Mouse (Mus musculus) right cerebral cortex, postnatal 25 days (tissue): ENCODE data around the gene Rasgrp4.
"Not testable (repeated sequence)": the region's sequence is repeated elsewhere in the genome, so short reads cannot be mapped to it uniquely, and the experiment has no call there.

Experiments used
- DNase-seq: peaks from one replicate; pipeline ENCODE4 v3.0.0; 2022

Rasgrp4 gene

GRCm38 (mm10) chr7:29134693-29135386 is at the start of gene Rasgrp4:
Gene Rasgrp4, plus strand, starts transcription at chr7:29134851.
- no peak for DNase-seq

GRCm38 (mm10) chr7:29085981-29086380 is 48.7 kb upstream of the Rasgrp4 start:
- no peak for DNase-seq

GRCm38 (mm10) chr7:29086902-29087301 is 47.7 kb upstream of the Rasgrp4 start:
- no peak for DNase-seq

- peak; percentile 58 for DNase-seq
Observed at GRCm38 (mm10) chr7:29088817-29089216, 45.8 kb upstream of the Rasgrp4 start.

- no peak for DNase-seq
Observed at GRCm38 (mm10) chr7:29097131-29097530, 37.5 kb upstream of the Rasgrp4 start.

GRCm38 (mm10) chr7:29101286-29102017 is 33.2 kb upstream of the Rasgrp4 start:
- no peak for DNase-seq

- peak; percentile 40 for DNase-seq
Observed at GRCm38 (mm10) chr7:29108992-29109955, 25.4 kb upstream of the Rasgrp4 start.

- no peak for DNase-seq
Observed at GRCm38 (mm10) chr7:29118142-29118851, 16.4 kb upstream of the Rasgrp4 start.

- no peak for DNase-seq
Observed at GRCm38 (mm10) chr7:29119526-29119925, 15.1 kb upstream of the Rasgrp4 start.

- DNase-seq, result no peak
Observed at GRCm38 (mm10) chr7:29122821-29123220, 11.8 kb upstream of the Rasgrp4 start.

GRCm38 (mm10) chr7:29123531-29124358 is 10.9 kb upstream of the Rasgrp4 start:
- DNase-seq, result no peak

GRCm38 (mm10) chr7:29124970-29125369 is 9.7 kb upstream of the Rasgrp4 start, which contains the start of gene Ryr1:
Gene Ryr1, minus strand, starts transcription at chr7:29125179.
- no peak for DNase-seq

- DNase-seq, result peak; percentile 16
Observed at GRCm38 (mm10) chr7:29126173-29126915, 8.3 kb upstream of the Rasgrp4 start.

GRCm38 (mm10) chr7:29128725-29129124 is 5.9 kb upstream of the Rasgrp4 start:
- no peak for DNase-seq

GRCm38 (mm10) chr7:29134230-29134629 is 421 bp upstream of the Rasgrp4 start:
- DNase-seq, result no peak

GRCm38 (mm10) chr7:29137429-29137828 is 2.8 kb downstream of the Rasgrp4 start:
- DNase-seq, result no peak

GRCm38 (mm10) chr7:29139237-29139636 is 4.6 kb downstream of the Rasgrp4 start:
- not testable (repeated sequence) for DNase-seq

- DNase-seq, result no peak
Observed at GRCm38 (mm10) chr7:29141416-29141815, 6.8 kb downstream of the Rasgrp4 start.

GRCm38 (mm10) chr7:29144006-29144405 is 9.4 kb downstream of the Rasgrp4 start:
- DNase-seq, result no peak

- no peak for DNase-seq
Observed at GRCm38 (mm10) chr7:29146625-29147367, 12.1 kb downstream of the Rasgrp4 start.
